Mouse (Mus musculus) cerebellum, postnatal 25 days (tissue): ENCODE data around the gene Pkn1.

Experiments used
- DNase-seq, 2 experiments: peaks; one replicate each; pipeline ENCODE4 v3.0.0; 2021; ENCODE audit warnings: mixed read lengths in 2 of 2

The Pkn1 gene

DNA sequence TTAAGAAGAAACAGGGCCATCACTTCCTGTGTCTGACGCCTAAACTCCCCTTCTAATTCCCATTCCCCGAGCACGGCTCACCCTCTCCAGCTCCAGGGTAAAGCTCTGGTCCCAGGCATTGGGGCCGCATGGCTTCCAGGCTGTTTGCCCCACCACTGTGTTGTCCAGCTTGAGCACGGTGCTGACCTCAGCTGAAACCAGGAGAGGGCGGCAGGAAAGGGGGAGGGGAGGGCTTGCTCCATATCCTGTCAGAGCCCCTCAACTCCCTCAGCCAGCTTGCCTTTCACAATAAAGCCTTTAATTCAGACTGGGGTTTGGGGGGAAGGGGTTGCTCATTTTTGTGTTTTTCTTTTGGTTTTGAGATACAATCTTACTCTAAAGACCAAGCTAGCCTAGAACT, 17.9 kb downstream of the Pkn1 start:
- DNase-seq: no peak

GRCm38 (mm10) chr8:83680603-83681002, 18.4 kb downstream of the Pkn1 start:
- no peak for DNase-seq

- DNase-seq: no peak
Measured at GRCm38 (mm10) chr8:83679866-83680265, 19.1 kb downstream of the Pkn1 start.

GRCm38 (mm10) chr8:83674497-83674896, 24.5 kb downstream of the Pkn1 start:
- DNase-seq: no peak

DNA sequence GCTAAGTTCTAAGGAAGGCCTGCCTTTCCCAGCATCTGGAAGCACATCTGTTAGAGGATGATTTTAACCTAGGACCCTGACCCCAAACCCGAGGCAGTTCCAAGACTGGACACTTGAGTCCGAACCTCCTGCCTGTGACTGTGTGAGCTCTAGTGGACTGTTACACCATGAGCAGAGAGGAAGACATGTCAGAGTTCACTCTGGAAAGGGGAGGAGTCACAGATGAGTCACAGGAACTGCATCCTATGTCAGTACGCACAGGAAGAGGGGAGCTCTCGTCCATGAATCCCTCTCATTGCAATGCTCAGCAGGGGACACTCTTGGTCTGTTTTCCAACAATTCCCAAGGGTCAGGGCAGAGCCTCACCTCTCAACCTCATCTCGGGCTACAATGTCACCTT, 26.0 kb downstream of the Pkn1 start:
- no peak for DNase-seq

GRCm38 (mm10) chr8:83669013-83669412, 30.0 kb downstream of the Pkn1 start:
- DNase-seq: no peak

DNA sequence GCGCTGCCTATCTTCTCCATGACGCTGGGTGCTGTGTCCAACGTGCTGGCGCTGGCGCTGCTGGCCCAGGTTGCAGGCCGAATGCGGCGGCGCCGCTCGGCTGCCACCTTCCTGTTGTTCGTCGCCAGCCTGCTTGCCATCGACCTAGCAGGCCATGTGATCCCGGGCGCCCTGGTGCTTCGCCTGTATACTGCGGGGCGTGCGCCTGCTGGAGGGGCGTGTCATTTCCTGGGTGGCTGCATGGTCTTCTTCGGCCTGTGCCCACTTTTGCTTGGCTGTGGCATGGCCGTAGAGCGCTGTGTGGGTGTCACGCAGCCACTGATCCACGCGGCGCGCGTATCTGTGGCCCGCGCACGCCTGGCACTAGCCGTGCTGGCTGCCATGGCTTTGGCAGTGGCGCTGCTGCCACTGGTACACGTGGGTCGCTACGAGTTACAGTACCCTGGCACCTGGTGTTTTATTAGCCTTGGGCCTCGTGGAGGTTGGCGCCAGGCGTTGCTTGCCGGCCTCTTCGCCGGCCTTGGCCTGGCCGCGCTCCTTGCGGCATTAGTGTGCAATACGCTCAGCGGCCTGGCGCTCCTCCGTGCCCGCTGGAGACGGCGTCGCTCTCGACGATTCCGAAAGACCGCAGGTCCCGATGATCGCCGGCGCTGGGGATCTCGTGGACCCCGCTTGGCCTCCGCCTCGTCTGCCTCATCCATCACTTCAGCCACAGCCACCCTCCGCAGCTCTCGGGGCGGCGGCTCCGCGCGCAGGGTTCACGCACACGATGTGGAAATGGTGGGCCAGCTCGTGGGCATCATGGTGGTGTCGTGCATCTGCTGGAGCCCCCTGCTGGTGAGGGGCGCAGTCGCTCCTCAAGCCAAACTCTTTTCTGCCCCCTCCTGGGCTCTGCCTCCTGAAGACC, 30.7 kb downstream of the Pkn1 start:
- peak; percentile 62 to 67 for DNase-seq

- DNase-seq: peak in 1 of 2 experiments; percentile 41
Measured at GRCm38 (mm10) chr8:83667526-83667925, 31.5 kb downstream of the Pkn1 start.

DNA sequence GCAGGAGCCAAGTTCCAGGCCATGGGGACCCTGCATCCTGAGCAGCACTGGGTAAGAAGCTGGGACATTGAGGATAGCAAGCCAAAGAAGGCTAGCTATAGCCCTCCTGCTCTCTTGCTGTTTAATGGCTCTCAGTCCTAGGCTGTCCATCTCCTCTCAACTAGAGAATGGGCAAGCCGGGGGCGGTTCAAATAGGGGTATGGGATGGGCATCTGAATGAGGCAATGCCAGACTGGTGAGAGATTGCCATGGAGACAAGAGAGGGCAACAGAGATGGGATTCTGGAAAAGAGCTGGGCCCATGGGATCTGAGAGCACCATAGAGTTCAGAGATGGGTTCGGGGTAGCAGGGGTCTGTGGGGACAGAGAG, 32.1 kb downstream of the Pkn1 start:
- no peak for DNase-seq

GRCm38 (mm10) chr8:83665969-83666865, 32.8 kb downstream of the Pkn1 start, which contains the start of gene Ptger1:
Gene Ptger1, plus strand, starts transcription at chr8:83666678.
- peak in 1 of 2 experiments; percentile 23 for DNase-seq

DNA sequence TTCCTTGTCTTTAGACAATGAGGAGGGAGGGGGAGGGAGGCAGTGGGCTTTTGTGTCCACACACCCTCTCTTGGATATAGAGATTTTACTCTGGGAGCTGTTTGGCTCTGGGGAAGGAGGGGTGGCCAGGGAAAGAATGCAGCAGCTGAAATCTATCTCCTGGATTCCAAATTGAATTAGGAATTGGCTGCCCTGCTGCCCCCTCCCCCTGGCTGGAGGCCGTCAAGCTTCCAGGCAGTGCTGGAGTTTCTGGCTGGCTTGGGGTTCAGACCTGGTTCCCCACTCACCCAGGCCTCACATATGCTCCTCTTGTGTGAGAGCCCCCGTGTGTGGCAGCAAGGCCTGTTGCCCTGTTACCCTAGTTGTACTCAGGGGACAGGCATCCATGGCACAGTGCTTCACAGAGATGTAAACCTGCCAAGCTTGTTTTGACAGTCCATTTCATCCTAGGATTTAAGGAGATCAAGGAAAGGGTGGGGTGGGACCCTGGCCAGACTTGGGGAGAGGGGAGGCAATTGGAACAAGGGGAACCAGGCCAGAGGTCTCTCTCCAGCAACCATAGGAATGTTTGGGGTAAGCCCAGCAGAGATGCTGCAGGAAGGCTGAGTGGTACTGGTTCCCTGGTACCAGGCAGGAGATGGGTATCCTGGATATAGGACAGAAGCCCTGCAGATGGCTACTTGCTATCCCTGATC, 33.9 kb downstream of the Pkn1 start:
- no peak for DNase-seq

DNA sequence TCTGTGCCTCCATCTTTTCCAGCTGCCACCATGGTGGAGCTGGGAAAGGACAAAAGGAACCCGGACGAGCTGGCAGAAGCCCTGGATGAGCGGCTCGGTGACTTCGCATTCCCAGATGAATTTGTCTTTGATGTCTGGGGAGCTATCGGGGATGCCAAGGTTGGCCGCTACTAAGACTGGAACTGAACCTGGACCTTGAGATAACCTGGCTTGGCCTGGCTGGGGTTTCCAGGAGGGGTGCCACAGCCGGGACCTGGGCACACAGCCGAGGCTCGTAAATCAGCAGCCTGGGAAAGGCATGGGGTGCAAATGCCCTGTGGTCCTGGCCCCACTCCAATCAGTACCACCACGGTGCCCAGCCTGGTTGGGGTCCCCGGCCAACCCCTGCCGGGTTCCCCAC, 34.9 kb downstream of the Pkn1 start:
- DNase-seq: peak in 1 of 2 experiments; percentile 25

DNA sequence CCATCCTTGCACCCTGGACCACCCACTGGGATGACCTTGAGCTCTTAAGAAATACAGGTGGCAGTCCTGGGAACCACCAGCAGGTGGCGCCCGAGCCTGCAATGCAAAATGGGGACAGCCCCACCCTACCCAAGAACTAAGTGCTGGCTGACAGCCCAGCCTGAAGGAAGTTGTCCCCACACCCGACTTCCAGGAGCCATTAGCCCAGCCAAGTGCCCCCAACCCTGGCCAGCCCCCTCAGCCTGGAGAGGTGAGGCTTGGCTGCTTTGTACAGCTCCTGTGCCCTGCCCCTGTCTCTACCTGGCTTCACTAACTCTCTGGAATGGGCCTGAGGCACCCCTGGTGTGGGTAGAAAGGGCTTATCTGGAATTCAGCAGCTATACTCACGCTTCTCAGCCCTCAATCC, 36.6 kb downstream of the Pkn1 start:
- DNase-seq: peak; percentile 87 to 93

DNA sequence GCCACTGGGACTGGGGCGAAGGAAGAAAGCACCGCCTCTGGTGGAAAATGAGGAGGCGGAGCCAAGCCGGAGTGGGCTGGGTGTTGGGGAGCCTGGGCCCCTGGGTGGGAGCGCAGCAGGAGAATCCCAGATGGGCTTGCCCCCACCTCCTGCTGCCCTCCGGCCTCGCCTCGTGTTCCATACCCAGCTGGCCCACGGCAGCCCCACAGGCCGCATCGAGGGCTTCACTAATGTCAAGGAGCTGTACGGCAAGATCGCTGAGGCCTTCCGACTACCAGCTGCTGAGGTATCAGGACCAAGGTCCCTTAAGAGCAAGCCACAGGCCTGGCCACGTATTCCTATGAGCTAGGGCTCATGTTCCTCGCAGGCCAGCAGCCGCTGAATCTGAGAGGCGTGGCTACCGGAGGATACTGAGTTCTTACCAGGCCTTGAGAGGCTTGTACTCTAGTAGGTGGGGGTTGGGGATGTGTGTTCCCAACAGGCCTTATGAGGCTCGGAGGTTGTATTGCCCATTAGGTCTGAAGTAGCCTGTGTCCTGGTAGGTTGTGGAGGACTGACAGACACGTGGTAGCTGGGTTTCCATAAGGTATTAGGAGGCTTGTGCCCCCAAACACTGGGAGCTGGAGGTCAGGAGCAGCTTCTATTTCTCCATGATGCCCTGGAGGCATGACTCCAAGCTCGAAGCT, 37.8 kb downstream of the Pkn1 start:
- peak in 1 of 2 experiments; percentile 28 for DNase-seq

DNA sequence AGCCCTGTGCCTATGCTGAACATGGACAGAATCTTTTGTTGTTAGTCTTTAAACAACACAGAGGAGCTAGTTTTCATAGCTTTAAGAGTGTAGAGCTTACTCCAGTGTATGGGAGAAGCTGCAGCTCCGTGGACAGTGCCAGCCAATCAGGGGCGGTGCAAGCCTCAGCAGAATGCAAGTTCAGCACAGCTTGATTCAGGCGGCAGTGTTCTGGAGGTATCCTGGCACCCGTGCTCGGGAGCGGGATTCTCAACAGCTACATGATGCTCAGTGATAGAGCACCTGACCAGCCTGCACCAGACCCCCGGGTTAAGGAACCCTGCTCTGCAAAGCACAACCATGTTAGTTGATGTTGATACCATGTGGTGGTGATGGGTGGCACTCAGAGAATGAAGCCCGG, 38.4 kb downstream of the Pkn1 start:
- DNase-seq: peak in 1 of 2 experiments; percentile 34

DNA sequence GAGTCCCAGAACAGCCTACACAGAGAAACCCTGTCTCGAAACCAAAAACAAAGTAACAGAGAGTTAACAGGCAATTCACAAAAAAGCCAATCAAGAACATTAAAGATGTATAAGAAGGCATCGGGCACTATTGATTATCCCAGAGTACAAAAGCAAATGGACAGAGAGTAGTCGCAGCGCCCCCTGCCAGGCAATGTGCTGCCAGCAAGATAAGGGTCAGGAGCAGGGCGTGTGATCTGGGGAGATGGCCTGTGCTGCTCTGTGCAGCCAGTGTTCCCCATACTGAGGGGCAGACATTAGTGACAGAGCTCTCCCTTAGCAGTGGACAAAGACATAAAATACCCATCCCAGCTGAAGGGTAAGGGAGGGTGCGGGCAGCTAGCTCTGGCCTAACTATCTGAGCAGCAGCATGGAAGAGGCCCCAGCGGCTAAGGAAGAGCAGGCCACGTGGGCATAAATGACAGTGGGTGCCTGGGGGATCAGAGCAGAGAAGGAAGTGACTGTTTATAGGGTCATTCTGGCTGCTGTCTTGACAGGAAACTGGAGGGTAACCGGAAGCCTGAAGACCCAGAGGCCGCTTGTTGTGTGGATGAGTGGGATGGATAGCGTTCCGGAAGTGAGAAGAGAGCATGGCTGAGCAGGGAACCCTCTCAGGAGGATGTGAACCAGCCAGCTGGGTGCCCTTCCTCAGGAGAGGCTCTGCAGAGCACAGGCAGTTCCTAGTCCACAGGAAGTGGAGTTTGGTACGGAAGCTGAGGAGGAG, 42.3 kb downstream of the Pkn1 start:
- no peak for DNase-seq

GRCm38 (mm10) chr8:83656043-83656442, 42.9 kb downstream of the Pkn1 start:
- DNase-seq: no peak

GRCm38 (mm10) chr8:83654725-83655124, 44.3 kb downstream of the Pkn1 start:
- no peak for DNase-seq

DNA sequence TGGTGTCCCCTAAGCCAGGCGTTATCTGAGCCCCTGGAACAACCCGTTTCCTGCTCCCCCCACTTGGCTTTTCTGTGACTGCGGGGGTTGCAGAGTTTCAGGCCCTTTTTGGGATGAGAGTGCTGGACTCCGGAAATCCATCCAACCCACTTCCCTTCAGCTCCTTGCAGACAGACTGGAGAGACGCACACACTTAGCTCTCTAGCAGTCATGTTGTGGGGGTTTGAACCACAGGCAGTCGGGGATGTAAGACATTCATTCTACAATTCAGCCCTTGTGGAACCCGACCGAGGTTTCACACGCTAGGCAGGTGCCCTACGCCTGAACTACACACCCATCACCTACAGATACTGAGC, 45.3 kb downstream of the Pkn1 start:
- no peak for DNase-seq

DNA sequence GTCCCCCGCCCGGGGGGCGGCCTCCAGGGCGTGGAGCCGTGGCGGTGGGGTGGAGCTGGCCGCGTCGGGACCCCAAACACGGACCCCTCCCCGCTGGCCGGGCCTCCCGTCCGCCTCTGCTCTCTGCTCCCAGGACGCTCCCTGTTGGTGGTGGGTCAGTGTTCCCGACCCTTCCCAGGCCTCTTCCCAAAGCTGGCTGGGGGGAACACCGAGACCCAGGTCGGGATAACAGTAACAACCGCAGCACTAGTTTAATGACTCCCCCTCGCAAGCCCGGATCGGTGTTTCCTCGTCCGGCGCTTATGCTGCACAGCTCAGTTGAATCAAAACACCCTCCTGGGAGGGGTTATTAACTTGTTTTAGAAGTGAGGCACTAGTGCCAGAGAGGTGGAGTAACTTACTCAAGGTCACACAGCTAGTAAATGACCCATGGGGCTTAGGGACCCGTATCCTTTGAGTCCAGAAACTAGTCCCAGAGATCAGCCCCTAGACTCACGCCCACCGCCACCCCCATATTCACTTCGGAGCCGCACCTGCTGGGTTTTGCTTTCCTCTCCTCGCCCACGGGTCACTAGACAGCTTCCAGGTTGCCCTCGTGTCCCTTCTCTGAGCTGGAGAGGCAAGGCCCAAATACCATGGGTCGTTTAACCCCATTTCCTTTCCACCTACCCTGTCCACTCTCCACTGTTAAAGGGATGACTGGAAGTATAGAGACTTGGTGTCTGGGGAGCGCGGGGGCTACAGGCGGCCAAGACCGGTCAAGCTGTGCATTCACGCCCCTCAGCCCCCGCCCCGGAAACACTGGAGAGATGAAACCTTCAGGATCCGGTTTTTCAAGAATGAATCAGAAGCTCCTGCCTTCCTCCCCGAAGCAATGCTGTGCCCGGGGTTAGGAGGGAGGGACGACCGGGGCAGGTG, 46.0 kb downstream of the Pkn1 start:
- DNase-seq: no peak
